Mouse (Mus musculus) testis, postnatal 10 days (tissue): ENCODE data around the gene Lpar3.
"Not testable (repeated sequence)": the region's sequence is repeated elsewhere in the genome, so short reads cannot be mapped to it uniquely, and the experiment has no call there.

ENCODE experiments used
- DNase-seq: peaks from one replicate; pipeline ENCODE4 v3.0.0; 2021; ENCODE audit warnings: low spot score

The Lpar3 gene

DNA sequence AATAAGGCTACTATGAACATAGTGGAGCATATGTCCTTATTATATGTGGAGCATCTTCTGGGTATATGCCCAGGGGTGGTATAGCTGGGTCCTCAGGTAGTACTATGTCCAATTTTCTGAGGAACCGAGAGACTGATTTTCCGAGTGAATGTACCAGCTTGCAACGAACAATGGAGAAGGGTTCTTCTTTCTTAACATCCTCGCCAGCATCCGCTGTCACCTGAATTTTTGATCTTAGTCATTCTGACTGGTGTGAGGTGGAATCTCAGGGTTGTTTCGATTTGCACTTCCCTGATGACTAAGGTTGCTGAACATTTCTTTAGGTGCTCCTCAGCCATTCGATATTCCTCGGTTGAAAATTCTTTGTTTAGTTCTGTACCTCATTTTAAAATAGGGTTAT is 11.0 kb upstream of the Lpar3 start:
- not testable (repeated sequence) for DNase-seq

DNA sequence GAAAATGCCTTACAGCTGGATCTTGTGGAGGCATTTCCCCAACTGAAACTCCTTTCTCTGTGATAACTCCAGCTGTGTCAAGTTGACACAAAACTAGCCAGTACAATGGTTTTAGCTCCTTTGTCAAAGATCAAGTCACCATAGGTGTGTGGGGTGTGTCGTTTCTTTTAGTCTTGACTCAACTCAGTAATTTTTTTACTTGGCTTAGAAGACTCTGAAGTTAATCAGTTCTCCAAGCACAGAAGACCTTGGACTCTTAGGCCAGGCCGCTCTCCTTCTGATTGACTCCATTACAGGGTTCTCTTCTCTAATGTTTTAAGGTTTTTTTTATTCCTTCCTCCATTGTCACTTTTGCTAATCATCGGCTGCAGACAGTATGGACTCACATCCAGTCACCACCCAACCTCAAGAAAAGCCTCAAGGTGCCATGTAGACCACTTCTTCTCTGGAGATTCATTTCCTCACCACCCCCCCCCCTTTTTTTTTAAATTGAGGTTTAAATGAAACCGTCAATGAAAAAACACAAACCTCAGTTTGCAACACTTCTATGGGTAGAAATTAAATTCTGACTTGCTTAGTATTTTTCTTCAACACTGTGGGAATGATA is 9.5 kb upstream of the Lpar3 start:
- no peak for DNase-seq

DNA sequence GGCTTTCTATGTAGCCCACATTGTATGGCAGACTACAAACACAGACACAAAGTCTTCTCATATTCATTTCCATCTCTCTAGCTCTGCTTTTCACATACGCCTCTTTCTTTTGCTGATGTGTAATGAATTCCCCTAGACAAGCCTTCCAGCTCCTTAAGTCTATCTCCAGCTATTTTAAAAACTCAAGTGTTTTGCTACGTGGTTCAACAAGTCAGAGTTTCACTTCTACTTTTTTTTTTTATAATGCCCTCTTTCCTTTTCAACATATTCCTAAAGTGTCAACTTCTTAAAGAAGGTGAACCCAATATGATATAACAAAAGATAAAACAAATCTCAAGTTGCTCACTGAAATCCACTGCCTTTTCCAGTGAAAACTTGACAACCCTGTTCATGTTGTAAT is 8.8 kb upstream of the Lpar3 start:
- no peak for DNase-seq

DNA sequence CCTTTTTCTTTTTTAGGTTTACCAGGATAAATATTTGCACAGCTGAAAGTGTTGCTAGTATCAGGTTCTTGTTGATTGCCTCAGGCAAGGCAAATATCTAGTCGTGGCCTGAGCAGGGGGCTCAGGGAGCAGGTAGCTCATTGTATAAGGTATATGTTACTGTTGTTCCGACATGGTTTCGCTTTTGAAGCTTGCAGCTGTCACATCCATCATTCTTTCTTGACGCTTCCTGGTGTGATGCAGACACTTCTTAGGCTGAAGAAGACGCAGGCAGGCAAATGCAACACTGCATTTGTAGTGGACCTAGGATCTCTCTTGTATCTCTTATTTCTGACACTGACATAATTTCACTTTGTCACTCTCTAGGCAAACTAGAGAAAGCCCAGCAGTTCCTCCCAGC is 7.4 kb upstream of the Lpar3 start:
- no peak for DNase-seq

DNA sequence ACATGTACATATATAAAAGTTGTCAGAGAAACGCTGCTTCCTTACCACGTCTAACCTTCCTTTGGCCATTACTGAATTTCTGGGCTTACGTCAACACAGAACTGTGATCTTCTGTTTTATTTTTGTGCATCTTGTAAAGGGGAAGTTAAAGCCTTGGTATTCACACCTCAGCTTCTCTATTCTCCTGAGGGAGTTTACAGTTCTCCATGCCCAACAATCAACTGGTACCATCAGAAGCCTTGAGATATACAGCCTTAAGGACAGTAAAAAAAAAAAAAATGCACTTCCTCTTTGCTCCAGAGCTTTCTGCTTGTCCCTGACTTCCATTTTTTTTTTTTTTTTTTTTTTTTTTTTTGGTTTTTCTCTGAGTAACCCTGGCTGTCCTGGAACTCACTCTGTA is 4.2 kb upstream of the Lpar3 start:
- no peak for DNase-seq

DNA sequence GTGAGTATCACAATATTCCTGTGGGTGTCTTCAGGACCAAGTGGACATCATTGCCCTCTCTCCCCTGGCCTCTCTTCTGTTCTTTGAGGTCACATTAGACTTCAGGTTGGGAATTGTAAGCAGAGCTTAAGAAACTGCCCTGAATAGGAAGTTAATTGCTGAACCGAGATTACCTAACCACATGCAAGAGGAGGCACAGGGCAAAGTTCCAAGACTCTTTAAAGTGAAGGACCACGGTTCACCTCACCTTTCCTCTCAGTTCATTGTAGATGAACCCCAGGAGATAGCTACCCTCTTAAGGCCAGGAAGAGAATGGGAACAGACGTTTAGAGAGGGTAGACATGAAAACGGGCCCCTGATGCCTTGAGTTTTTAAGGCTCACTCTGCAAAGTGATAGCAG is 3.5 kb downstream of the Lpar3 start:
- DNase-seq = no peak

DNA sequence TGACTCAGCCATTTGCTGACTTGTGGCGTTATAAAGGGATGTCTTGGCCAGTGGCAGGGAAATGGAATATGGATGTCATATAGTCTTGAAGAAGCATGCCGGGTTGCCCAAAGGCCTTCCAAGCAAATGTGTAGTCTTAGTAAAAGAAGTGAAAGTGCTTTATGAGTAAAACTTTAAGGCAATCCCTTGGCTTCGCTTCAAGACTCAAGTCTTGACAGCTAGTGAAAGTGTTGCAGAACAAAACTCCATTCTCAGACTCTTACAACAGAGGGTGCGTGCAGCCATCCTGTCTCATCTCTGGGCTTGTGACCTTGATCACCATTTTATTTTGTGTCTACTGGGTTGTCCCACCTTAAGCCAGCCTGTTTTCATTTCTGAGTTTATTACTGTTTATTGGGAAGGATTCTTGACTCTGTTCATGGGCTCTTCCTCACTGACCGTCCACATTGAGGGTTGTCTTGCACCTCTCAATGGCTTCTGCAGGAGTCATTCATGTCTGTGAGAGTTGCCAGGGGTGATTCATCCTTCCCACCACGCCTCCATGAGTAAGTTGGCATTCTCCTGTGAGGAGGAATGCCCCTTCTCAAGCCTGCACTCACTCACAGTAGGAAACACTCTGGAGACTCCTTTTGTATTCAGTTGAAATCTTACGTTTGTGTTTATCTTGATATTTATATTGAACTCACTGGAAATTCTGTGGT is 4.4 kb downstream of the Lpar3 start:
- DNase-seq = no peak

DNA sequence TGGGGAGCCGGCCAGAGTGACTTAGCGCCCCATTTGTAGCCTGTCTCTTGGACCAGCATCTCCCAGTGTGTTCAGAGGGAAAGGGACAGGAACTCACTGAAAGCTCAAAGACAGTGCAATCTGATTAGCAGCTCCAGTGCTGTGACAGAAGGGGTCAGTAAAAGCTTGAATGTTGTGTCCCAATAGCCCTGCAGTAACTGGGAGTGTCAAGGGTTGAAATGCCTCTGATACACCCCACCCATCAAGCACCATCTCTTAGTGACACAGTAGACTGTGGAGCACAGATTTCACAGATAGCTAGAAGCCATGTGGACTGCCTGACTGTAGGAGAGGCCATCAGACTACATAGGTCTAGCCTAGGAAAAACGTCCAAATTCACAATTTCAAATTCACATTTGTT is 6.7 kb downstream of the Lpar3 start:
- no peak for DNase-seq

DNA sequence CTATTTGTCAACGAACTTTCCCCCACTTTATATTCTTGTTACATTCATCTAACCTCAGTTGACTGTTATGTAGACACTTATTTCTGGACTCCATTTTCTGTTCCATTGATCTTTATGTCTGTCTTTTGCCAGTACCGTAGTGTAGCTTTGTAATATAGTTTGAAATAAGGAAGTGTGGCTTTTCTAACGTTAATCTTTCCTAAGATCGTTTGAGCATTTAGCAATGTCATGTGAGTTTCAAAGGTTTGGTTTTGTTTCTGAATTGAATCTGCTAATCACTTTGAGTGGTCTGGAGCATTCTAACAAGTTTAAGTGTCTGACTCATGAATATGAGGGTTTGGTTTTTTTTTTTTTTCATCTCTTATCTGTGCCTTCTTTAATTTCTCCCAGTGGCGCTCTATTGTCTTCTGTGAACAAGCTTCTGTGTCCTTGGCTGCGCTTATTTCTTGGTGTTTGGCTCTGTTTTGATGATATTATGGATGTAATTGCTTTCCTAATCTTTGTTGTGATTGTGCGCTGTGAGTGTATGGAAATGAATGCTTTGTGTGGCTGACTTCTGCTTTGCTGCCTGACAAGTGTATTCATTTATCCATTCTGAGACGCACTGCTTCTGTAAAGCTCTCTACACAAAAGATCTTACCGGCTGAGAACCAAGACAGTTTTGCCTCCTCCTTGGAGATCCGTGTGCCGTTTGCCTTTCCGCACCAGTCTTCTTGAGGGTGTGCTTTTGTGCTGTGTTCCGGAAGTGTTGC is 8.0 kb downstream of the Lpar3 start:
- no peak for DNase-seq

DNA sequence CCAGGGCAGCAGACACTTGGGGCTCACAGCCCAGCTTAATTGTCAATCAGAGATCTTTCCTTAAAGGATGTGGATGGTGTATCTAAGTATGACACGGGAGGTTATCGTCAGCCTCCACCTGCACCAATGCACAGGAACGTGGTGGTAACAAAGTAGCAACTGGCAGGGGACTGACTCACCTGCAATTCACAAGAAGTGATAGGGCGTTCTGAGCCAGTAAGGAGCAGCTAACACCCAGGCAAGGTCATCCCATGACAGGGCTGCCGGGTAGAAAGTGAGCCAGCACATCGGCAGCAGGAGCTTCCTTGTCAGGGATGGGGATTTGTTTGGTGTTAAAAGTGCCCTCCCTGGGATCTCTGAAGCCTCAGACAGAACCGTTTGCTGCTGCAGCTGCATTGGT is 11.9 kb downstream of the Lpar3 start:
- DNase-seq = no peak

DNA sequence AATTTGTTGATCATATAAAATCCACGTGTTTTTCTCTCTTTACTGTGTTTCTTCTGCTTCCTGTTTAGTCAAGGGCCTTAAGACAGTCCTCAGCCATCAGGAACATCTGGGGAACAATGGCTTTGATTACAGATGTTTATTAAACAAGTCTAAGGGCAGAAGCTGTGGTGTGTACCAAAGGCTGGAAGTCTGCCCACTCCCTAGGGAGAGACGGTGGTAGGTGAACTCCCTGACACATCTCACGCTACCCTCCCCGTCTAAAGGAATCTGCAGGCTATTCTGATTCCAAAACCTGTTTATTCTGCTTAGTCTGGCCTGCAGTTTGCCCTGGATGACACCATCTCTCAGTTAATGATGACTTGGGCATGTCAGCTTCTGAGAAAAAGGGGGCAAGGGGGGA is 13.0 kb downstream of the Lpar3 start:
- DNase-seq = no peak

DNA sequence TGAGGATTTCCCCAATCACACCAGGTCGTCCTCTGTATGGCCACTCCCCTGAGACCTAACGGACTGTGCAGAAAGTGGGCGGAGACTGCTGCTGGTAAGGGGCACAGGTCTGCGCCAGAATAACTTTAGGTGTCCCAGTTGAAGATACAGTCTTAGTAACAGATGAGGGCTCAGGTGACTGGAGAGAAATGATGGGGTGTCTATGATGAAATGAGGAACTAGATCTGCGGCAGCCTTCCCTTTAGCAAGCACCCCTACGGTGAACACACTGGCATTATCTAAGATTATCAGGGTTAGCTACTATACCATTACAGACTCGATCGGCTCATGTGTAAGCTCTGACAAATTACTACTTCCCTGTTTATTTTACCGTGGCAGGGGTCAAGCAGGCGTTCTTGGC is 13.8 kb downstream of the Lpar3 start:
- DNase-seq = no peak

DNA sequence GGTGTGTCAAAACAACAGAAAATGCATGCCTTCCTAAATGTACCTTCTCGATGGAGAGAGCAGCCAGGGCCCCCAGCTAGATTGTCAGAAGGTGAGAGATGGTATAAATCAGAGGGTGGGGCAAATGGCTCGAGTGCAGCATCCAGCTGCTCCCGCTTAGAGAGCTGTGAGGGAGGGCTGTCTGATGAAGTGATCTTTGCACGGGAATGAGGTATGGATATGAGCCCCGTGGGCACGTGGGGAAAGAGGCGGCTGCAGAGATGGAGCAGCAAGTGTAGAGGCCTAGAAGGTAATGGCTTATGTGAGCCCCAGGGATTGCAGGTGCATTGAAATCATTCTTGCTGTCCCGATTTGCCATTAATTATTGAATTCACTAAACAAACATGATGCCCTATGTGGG is 15.5 kb downstream of the Lpar3 start:
- no peak for DNase-seq

DNA sequence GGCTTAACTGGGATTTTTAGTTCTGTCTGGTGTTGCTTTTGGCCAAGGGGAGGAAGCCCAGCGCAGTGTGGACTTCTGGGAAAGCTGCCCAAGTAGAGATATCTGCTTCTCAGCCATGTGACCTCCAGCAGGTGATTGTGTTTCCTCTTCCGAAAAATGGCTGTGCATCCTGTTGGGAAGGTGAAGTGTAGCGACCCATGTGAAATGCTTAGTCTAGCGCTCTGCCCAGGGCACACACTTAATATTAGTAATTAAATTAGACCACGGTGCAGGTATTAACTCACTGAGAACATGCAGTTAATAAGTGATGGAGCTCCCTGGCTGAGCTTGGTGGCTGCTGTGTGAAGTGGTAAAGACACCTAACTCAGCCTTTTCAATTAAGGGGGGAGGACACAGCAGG is 16.9 kb downstream of the Lpar3 start:
- DNase-seq = no peak

DNA sequence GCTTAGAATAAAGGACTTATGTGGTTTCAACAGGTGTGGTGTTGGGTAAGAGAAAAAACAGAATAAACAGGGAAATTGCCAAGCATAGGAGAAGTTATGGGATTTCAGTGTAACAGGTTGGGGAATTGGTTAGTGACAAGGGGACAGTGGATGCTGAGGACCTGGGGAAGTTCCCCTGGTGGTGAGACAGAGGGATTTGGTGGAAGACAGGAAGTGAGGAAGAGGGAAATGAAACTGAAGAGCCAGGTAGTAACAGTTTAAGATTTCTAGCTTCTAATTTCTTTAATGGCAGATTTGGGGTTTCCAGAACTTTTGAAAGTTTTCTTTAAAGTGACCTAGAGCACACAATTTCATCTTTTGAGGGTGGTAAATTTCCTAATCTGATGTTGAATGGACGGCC is 23.9 kb downstream of the Lpar3 start:
- no peak for DNase-seq

DNA sequence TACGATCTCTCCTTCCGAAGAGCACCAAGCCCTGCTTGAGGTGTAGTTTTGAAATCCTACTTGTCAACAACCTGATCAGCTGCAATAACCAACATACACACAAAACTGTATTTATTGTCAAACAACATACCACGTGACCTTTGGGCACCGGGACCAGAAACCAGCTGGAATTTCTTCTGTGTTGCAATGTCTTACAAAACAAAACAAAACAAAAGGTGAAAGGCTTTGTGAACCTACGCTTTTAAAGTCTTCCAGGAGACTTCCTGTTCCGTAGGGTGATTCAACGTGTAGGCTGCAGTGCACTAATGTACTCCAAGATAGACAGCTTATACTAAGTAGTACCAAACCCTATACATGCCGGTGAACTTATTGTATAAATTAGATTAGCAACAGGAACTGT is 25.8 kb downstream of the Lpar3 start:
- DNase-seq = no peak

DNA sequence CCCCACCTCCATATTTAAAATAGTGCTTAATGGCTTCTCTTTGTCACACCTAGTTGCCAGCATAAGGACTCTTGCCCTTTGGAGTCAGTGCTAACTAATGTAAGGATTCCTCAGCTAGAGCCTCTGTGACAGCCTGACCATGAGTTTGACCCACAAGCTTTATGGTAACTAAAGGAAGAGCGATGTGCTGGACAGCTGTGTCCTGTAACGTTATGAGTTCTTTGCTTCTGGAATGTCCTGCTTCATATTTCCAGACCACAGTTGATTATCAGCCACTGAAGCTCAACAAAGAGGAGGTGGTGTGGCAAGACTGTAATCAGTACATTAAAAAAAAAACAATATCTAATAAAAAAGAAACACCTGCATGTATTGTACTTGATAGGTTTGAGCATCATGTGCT is 26.2 kb downstream of the Lpar3 start:
- DNase-seq = no peak

DNA sequence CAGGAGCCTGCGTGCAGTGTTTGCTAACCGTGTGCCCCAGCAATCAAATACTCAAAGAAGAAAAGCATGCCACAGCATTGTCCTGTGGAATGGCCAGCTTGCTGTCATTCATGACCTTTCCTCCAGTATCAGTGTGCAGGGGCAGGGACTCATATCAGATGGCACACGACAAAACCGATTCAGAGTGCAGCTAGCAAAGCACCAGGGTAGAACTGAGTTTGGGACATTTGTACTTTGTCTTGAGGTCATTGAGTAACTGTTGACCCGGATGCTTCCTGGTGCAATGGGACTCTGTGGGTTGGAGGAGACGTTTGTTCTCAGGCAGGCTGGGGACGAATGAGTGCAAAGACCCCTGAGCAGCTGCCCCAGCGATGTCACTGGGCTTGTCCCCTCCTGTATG is 29.1 kb downstream of the Lpar3 start:
- DNase-seq = no peak

DNA sequence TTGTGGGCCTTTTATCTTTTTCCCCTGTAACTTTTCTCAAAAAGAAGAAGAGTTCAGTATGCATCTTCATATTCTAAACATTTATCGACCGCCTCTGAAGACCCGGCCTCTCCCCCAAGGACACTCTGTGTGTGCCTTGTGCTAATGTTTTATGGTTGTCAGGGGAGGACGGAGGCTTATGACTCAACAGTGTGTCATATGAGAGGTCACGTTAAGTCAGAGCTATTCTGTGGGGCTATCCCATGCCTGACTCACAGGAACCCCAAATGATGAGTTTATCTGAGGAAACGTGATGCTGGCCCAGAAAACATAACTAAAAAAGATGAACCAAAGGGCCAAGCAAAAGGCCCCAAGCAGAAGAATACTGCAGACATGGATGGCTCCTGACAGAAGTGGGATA is 31.0 kb downstream of the Lpar3 start:
- DNase-seq = no peak

DNA sequence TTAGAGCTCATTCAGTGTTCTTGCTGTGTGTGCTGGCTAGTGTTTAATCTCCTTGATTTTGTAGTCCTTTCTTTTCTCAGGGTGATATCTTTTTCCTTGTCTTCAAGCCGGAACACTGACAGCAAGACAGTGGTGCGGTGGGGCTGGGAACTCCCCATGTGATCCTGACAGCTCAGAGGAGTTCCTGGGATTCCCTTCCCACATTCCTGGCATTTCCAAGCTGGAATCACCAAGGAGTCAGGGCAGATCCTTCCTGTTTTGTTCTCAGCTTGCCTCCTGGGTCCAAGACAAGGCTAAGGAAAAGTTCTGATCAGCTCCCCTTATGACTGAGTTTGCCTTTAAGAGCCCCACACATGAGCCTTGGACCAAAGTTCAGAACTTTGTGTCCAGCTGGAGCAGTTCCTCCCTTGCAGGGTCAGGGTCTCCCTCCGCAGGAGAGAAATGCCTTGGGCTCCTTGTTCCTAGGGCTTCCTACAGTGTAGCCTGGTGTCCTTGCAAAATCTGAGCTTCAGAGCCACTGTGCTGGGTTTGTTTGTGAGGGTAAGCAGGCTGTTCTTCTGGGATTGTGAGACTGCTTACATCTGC is 33.1 kb downstream of the Lpar3 start:
- DNase-seq = no peak

DNA sequence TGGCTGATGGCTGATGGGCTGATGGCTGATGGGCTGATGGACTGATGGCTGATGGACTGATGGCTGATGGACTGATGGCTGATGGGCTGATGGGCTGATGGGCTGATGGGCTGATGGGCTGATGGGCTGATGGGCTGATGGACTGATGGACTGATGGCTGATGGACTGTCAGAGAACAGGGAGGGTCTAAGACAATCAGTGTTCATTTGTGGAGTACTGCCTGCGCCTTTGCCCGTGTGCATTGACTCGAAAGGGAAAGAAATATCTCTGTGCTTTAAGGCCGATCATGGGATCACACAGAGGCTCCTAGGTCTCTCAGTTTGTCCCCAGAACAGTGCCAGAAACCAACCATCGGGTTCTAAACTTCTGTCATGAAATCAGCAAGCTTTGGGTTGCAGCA is 34.4 kb downstream of the Lpar3 start:
- DNase-seq = no peak

DNA sequence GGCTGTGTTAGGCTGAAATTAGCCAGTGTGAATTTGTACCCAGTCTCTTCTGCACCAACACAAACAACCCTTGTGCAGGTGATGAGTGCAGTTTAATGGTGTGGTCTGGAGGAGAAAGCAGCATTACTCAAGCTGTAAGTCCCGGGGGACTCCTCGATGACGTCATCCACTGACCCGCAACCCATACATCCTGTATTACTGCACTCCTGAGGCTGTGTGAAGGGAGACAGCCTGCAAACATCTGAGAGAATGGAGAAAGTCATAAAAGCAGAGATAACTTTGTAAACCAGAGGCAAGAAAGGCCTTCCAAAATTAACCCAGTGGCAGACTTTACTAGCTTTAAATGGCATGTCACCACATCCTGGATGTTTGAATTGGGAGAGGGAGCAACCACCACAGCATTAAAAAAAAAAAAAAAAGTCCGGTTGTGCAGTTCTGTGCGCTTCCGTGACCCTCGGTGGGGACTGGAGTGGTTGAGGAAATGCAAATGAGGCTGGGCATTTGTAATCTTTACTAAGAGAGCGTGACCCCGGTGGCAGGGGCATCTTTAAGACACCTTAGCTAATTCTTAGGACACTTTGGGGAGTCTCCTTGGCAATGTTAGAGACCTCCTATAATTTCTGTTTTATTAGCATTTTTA is 36.8 kb downstream of the Lpar3 start:
- no peak for DNase-seq

DNA sequence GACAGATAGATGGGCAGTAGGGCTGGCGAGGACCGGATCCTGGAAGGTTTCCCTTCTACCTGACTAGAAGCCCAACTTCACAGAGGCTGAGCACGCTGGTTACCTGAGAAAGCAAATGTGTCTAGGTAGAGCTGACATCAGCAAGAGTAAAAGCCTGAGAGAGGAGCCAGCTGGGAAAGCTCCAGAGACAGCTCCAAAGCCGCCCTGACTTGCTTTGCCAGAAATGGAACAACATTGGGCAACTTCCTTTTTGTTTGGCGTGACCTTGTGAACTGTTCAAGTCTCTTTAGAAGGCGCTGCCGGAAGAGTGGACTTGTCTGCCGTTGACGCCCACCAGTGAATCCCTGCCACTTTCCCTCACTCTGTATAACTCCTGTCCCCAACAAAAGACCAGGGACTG is 39.4 kb downstream of the Lpar3 start:
- no peak for DNase-seq
